Mouse (Mus musculus) ES-E14 (cell line): ENCODE data around the gene Gpr158.

ENCODE experiments used
- CHD2 ChIP-seq: IDR thresholded peaks from 2 replicates; pipeline ENCODE4 v1.6.1; 2014; ENCODE audit warnings: mild to moderate bottlenecking, low read depth, low read length, inconsistent platforms
- HCFC1 ChIP-seq: IDR thresholded peaks from 2 replicates; pipeline ENCODE4 v1.6.1; 2012; ENCODE audit warnings: low read length, inconsistent platforms, borderline replicate concordance; ENCODE audit not compliant: insufficient read depth
- MAFK ChIP-seq: IDR thresholded peaks from 2 replicates; pipeline ENCODE4 v1.6.1; 2014; ENCODE audit warnings: mild to moderate bottlenecking, low read depth, low read length, inconsistent platforms; ENCODE audit not compliant: insufficient read depth
- ZNF384 ChIP-seq: IDR thresholded peaks from 2 replicates; pipeline ENCODE4 v1.6.1; 2012; ENCODE audit warnings: low read depth, low read length, inconsistent platforms

GRCm38 (mm10) chr2:21800045-21800444, 432.7 kb downstream of the Gpr158 start:
- TF ChIP-seq CHD2: no peak
- no peak for TF ChIP-seq ZNF384
- TF ChIP-seq HCFC1: no peak
- TF ChIP-seq MAFK: no peak
